Mouse (Mus musculus) hindbrain, embryonic 16.5 days (tissue): Measurements from ENCODE around the gene Lat2. TPM values are rescaled to one million over a fixed set of nuclear protein-coding genes. Genes with fewer than 3 reads are reported as not detected.

Source experiments
- ATAC-seq: fragments of 200-750 bp; cut with Nextera tagmentation; 2 replicates; pipeline ENCODE4 v1.8.0; 2017; ENCODE audit warnings: moderate TSS enrichment, moderate library complexity
- H3K27ac ChIP-seq: fragments of 300-500 bp; sonication (generic); 2 replicates; pipeline ENCODE4 v1.5.1; 2014; ENCODE audit warnings: low read depth, mild to moderate bottlenecking, control low read depth, low read length, moderate library complexity
- H3K27me3 ChIP-seq: fragments of 300-500 bp; sonication (generic); replicated peaks from 2 replicates; pipeline ENCODE4 v1.6.1; 2014; ENCODE audit warnings: low read length; ENCODE audit not compliant: control insufficient read depth, insufficient read depth
- H3K36me3 ChIP-seq: fragments of 300-500 bp; sonication (generic); 2 replicates; pipeline ENCODE4 v1.6.1; 2014; ENCODE audit warnings: mild to moderate bottlenecking, low read length, moderate library complexity, mixed read lengths; ENCODE audit not compliant: control insufficient read depth, insufficient read depth
- H3K4me1 ChIP-seq: fragments of 300-500 bp; sonication (generic); 2 replicates; pipeline ENCODE4 v1.6.1; 2014; ENCODE audit warnings: low read depth, low read length; ENCODE audit not compliant: control insufficient read depth, insufficient read depth
- H3K4me2 ChIP-seq: fragments of 300-500 bp; sonication (generic); 2 replicates; pipeline ENCODE4 v1.6.1; 2014; ENCODE audit warnings: mild to moderate bottlenecking, low read length, control low read depth, moderate library complexity
- H3K4me3 ChIP-seq: fragments of 300-500 bp; sonication (generic); 2 replicates; pipeline ENCODE4 v1.5.1; 2014; ENCODE audit warnings: mild to moderate bottlenecking, low read length, control low read depth, moderate library complexity
- H3K9ac ChIP-seq: fragments of 300-500 bp; sonication (generic); 2 replicates; pipeline ENCODE4 v1.6.1; 2014; ENCODE audit warnings: low read depth, mild to moderate bottlenecking, control low read depth, low read length, moderate library complexity
- H3K9me3 ChIP-seq: fragments of 300-500 bp; sonication (generic); 2 replicates; pipeline ENCODE4 v1.6.1; 2014; ENCODE audit warnings: mild to moderate bottlenecking, low read length, moderate library complexity; ENCODE audit not compliant: control insufficient read depth
- WGBS: fragments of 180-500 bp; shearing (Covaris S2); extraction: QIAGEN DNeasy Blood & Tissue Kit; methylation state at CpG from one replicate; pipeline ENCODE4 v1.1.7; 2014; 5-methylcytosine and 5-hydroxymethylcytosine counted together
- polyA plus RNA-seq: library from polyadenylated mRNA; unstranded; fragments of >200 nt; fragmentation: Nextera tagmentation; extraction: Ambion mirVana; gene quantifications from 2 replicates; pipeline ENCODE4 v1.2.1, GENCODE M21; 2015

Lat2 gene
- polyA plus RNA-seq, 1 experiment from 2014 or later: 2.1 TPM

GRCm38 (mm10) chr5:134567445-134567844 lies 47.4 kb downstream of the Lat2 start:
- no peaks in the 10 kb centered on the region for H3K9me3 ChIP-seq
- no peaks in the 10 kb centered on the region for H3K27me3 ChIP-seq
- no peak overlapping the region for H3K4me2 ChIP-seq
- WGBS: 90% methylated on average over 4 of the region's 4 CpGs
- no peak for ATAC-seq
- no peak overlapping the region for H3K27ac ChIP-seq
- no peak overlapping the region for H3K4me3 ChIP-seq
- peaks cover 4% of the 10 kb centered on the region for H3K4me1 ChIP-seq
- H3K9ac ChIP-seq: no peak overlapping the region
- no peaks in the 10 kb centered on the region for H3K36me3 ChIP-seq

GRCm38 (mm10) chr5:134565696-134566095 lies 49.1 kb downstream of the Lat2 start:
- Histone ChIP-seq H3K4me1 (no peaks in the 10 kb centered on the region), H3K9me3 (no peaks in the 10 kb centered on the region), H3K4me2 (no peak overlapping the region), H3K36me3 (no peaks in the 10 kb centered on the region), H3K27me3 (no peaks in the 10 kb centered on the region), H3K27ac (no peak overlapping the region), H3K4me3 (no peak overlapping the region), H3K9ac (no peak overlapping the region)
- WGBS: 95% methylated on average over 6 of the region's 6 CpGs
- ATAC-seq: no peak

GRCm38 (mm10) chr5:134564272-134564671 lies 50.6 kb downstream of the Lat2 start:
- H3K36me3 ChIP-seq: no peaks in the 10 kb centered on the region
- no peaks in the 10 kb centered on the region for H3K4me1 ChIP-seq
- H3K9me3 ChIP-seq: no peaks in the 10 kb centered on the region
- H3K9ac ChIP-seq: no peak overlapping the region
- no peaks in the 10 kb centered on the region for H3K27me3 ChIP-seq
- WGBS: 93% methylated on average over 2 of the region's 2 CpGs
- H3K4me2 ChIP-seq: no peak overlapping the region
- no peak overlapping the region for H3K4me3 ChIP-seq
- ATAC-seq: no peak
- H3K27ac ChIP-seq: no peak overlapping the region

- peaks cover 2% of the 10 kb centered on the region for H3K4me1 ChIP-seq
- H3K27me3 ChIP-seq: no peaks in the 10 kb centered on the region
- ATAC-seq: no peak
- no peaks in the 10 kb centered on the region for H3K36me3 ChIP-seq
- H3K9me3 ChIP-seq: no peaks in the 10 kb centered on the region
- no peak overlapping the region for H3K4me2 ChIP-seq
- WGBS: 81% methylated on average over 16 of the region's 16 CpGs
- no peak overlapping the region for H3K9ac ChIP-seq
- H3K4me3 ChIP-seq: no peak overlapping the region
- H3K27ac ChIP-seq: no peak overlapping the region
These were observed 54.2 kb downstream of the Lat2 start for GRCm38 (mm10) chr5:134560450-134561171.

- Histone ChIP-seq H3K4me3 (no peak within 1 kb of the TSS), H3K9me3 (no peaks in the 10 kb centered on the region), H3K4me2 (no peak within 1 kb of the TSS), H3K9ac (no peak within 1 kb of the TSS), H3K27me3 (no peaks in the 10 kb centered on the region), H3K36me3 (no peaks in the 10 kb centered on the region), H3K27ac (no peak within 1 kb of the TSS), H3K4me1 (peaks cover 8% of the 10 kb centered on the region)
- 95% methylated on average over 7 of the region's 7 CpGs for WGBS
- no peak for ATAC-seq
These were observed 54.8 kb downstream of the Lat2 start, which contains the start of gene Syna for GRCm38 (mm10) chr5:134560071-134560449. TSS of gene Syna (minus strand) at chr5:134560171.

- no peak for ATAC-seq
- H3K36me3 ChIP-seq: no peaks in the 10 kb centered on the region
- H3K27ac ChIP-seq: peak overlapping the region; percentile 34; the same call in 1 of the 2 replicates
- peaks cover 18% of the 10 kb centered on the region for H3K4me1 ChIP-seq
- 0 out of 2 replicates have a peak overlapping the region, but pooled peaks have one; percentile 10 for H3K4me3 ChIP-seq
- no peak overlapping the region; the same call in 1 of the 2 replicates for H3K9ac ChIP-seq
- no peaks in the 10 kb centered on the region for H3K27me3 ChIP-seq
- 12% methylated on average over 20 of the region's 20 CpGs for WGBS
- H3K4me2 ChIP-seq: peak overlapping the region; percentile 44
- no peaks in the 10 kb centered on the region for H3K9me3 ChIP-seq
These were observed 59.2 kb downstream of the Lat2 start for GRCm38 (mm10) chr5:134555463-134556164.

- 87% methylated on average over 5 of the region's 5 CpGs for WGBS
These were observed 60.8 kb downstream of the Lat2 start for GRCm38 (mm10) chr5:134553951-134554546.

GRCm38 (mm10) chr5:134552110-134552972 lies 62.5 kb downstream of the Lat2 start, which contains the start of gene Clip2:
TSS of gene Clip2 (minus strand) at chr5:134552434.
- Histone ChIP-seq H3K9me3 (no peaks in the 10 kb centered on the region), H3K4me3 (peak within 1 kb of the TSS; percentile 95), H3K4me1 (peaks cover 47% of the 10 kb centered on the region), H3K27ac (peak within 1 kb of the TSS; percentile 99), H3K36me3 (no peaks in the 10 kb centered on the region), H3K4me2 (peak within 1 kb of the TSS; percentile 63), H3K27me3 (no peaks in the 10 kb centered on the region), H3K9ac (peak within 1 kb of the TSS; percentile 98)
- 1% methylated on average over 48 of the region's 61 CpGs for WGBS
- ATAC-seq: peak; percentile 92

More at GRCm38 (mm10) chr5:134553951-134554546, 60.8 kb downstream of the Lat2 start:
- H3K27ac ChIP-seq: no peak overlapping the region
- H3K9ac ChIP-seq: no peak overlapping the region
- H3K4me2 ChIP-seq: no peak overlapping the region
- no peaks in the 10 kb centered on the region for H3K9me3 ChIP-seq
- ATAC-seq: no peak
- no peak overlapping the region for H3K4me3 ChIP-seq
- H3K4me1 ChIP-seq: peaks cover 33% of the 10 kb centered on the region
- no peaks in the 10 kb centered on the region for H3K27me3 ChIP-seq
- H3K36me3 ChIP-seq: no peaks in the 10 kb centered on the region
